Mouse (Mus musculus): ENCODE measurements around the gene Aftph. TPM values are rescaled to one million over a fixed set of nuclear protein-coding genes. Genes with fewer than 3 reads are reported as not detected.
"Not testable (repeated sequence)": the region's sequence is repeated elsewhere in the genome, so short reads cannot be mapped to it uniquely, and the experiment has no call there.

Aftph gene
- polyA plus RNA-seq, 1 experiment from 2014 or later = 24.5 TPM

- Histone ChIP-seq H3K27ac (ENCODE audit: low read length) (no peak overlapping the region), H3K4me2 (replicated peaks; ENCODE audit: low read depth, low read length) (no peak overlapping the region), H3K9me3 (ENCODE audit: control insufficient read depth, low read depth, low read length) (peaks cover 10% of the 10 kb centered on the region; the same call in 1 of the 2 replicates), H3K36me3 (ENCODE audit: control insufficient read depth, insufficient read depth, low read length) (no peaks in the 10 kb centered on the region), H3K4me3 (ENCODE audit: low read depth, low read length) (no peak overlapping the region), H3K9ac (replicated peaks; ENCODE audit: low read depth, low read length) (no peak overlapping the region), H3K27me3 (ENCODE audit: control insufficient read depth, insufficient read depth, low read length) (no peaks in the 10 kb centered on the region), H3K4me1 (ENCODE audit: control insufficient read depth, insufficient read depth, low read length) (no peaks in the 10 kb centered on the region)
- 79% methylated on average over 4 of the region's 4 CpGs for WGBS
- ATAC-seq (ENCODE audit: insufficient number of reproducible peaks, insufficient read depth, low FRiP score, low read depth) = no peak
Observed at GRCm38 (mm10) chr11:20780312-20780711, 38.9 kb upstream of the Aftph start.

DNA sequence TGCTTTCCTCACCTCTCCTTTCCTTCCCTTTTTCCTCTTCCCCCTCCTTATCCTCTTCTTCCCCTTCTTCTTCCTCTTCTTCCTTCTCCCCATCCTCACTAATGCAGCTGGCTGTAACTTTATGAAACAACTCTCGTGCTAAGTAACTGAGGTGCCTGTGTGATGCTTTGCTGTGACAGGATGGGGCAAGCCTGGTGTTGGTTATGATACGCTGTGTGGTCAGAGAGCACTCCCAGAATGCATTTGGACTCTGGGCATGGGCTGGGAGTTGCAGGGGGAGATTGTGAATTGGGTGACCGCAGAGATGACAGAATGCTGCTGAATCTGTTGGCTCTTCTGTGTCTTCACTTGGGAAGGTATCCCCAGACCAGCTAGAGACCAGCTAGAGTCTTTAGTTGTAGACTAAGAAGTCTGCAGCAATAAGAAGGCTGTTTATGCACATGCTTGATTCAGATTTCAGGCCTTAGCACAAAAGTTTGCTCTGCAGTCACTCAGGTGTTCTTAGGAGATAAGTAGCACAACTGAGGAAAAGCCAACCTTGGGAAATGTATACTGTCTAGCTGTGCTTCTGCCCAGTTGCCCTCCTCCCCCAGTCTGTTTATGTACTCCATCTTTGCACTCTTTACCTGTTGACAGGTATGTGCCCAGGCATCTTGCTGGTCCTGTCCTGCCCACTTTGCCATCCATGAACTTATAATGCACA, 37.6 kb upstream of the Aftph start:
- 79% methylated on average over 3 of the region's 3 CpGs for WGBS
- no peak for ATAC-seq (ENCODE audit: insufficient number of reproducible peaks, insufficient read depth, low FRiP score, low read depth)
- Histone ChIP-seq H3K4me3 (ENCODE audit: low read depth, low read length) (no peak overlapping the region), H3K27ac (ENCODE audit: low read length) (no peak overlapping the region), H3K4me1 (ENCODE audit: control insufficient read depth, insufficient read depth, low read length) (no peaks in the 10 kb centered on the region), H3K9me3 (ENCODE audit: control insufficient read depth, low read depth, low read length) (no peaks in the 10 kb centered on the region), H3K27me3 (ENCODE audit: control insufficient read depth, insufficient read depth, low read length) (no peaks in the 10 kb centered on the region), H3K4me2 (replicated peaks; ENCODE audit: low read depth, low read length) (no peak overlapping the region), H3K36me3 (ENCODE audit: control insufficient read depth, insufficient read depth, low read length) (no peaks in the 10 kb centered on the region), H3K9ac (replicated peaks; ENCODE audit: low read depth, low read length) (no peak overlapping the region)

DNA sequence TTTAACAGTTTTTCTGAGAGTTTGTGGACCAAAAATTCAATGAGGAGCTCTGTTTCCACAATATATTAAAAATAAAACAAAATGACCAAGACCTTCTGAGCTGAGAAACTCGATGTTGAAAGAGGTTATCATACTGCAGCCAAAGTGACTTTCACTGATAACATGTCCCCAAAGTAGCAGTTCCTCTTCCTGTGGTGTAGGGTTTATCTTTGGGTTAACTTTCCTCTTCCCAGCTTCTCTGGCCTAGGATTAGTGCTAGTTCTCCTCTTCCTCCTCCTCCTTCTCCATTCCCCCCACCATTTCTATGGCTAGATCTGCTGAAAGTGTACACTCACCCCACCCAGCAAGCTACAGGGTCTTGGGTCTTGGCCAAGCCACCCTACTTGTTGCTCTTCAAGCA, 36.9 kb upstream of the Aftph start:
- H3K36me3 ChIP-seq (ENCODE audit: control insufficient read depth, insufficient read depth, low read length) = no peaks in the 10 kb centered on the region
- H3K4me2 ChIP-seq (replicated peaks; ENCODE audit: low read depth, low read length) = no peak overlapping the region
- H3K4me3 ChIP-seq (ENCODE audit: low read depth, low read length) = no peak overlapping the region
- H3K27ac ChIP-seq (ENCODE audit: low read length) = no peak overlapping the region
- no peaks in the 10 kb centered on the region for H3K9me3 ChIP-seq (ENCODE audit: control insufficient read depth, low read depth, low read length)
- no peaks in the 10 kb centered on the region for H3K27me3 ChIP-seq (ENCODE audit: control insufficient read depth, insufficient read depth, low read length)
- no peaks in the 10 kb centered on the region for H3K4me1 ChIP-seq (ENCODE audit: control insufficient read depth, insufficient read depth, low read length)
- WGBS = 46% methylated on average over 1 of the region's 1 CpGs
- H3K9ac ChIP-seq (replicated peaks; ENCODE audit: low read depth, low read length) = no peak overlapping the region
- no peak for ATAC-seq (ENCODE audit: insufficient number of reproducible peaks, insufficient read depth, low FRiP score, low read depth)

DNA sequence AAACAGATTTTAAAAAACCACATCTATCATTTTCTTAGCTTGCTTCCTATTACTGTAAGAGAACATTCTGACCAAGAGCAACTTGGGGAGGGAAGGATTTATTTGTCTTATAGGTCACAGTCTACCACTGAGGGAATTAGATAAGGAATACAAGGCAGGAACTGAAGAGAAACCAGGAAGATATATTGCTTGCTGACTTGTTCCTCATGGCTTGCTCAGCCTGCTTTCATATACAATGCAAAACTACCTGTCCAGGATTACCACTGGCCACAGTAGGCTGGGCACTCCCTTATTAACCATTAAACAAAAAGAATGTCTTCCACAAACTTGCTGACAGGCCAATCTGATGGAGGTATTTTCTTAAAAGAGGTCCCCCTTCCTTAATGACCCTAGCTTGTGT, 35.3 kb upstream of the Aftph start:
- no peak for ATAC-seq (ENCODE audit: insufficient number of reproducible peaks, insufficient read depth, low FRiP score, low read depth)
- Histone ChIP-seq H3K4me2 (replicated peaks; ENCODE audit: low read depth, low read length) (no peak overlapping the region), H3K9ac (replicated peaks; ENCODE audit: low read depth, low read length) (no peak overlapping the region), H3K27ac (ENCODE audit: low read length) (no peak overlapping the region), H3K4me3 (ENCODE audit: low read depth, low read length) (no peak overlapping the region), H3K4me1 (ENCODE audit: control insufficient read depth, insufficient read depth, low read length) (no peaks in the 10 kb centered on the region; the same call in 1 of the 2 replicates), H3K27me3 (ENCODE audit: control insufficient read depth, insufficient read depth, low read length) (no peaks in the 10 kb centered on the region), H3K36me3 (ENCODE audit: control insufficient read depth, insufficient read depth, low read length) (no peaks in the 10 kb centered on the region), H3K9me3 (ENCODE audit: control insufficient read depth, low read depth, low read length) (no peaks in the 10 kb centered on the region)

DNA sequence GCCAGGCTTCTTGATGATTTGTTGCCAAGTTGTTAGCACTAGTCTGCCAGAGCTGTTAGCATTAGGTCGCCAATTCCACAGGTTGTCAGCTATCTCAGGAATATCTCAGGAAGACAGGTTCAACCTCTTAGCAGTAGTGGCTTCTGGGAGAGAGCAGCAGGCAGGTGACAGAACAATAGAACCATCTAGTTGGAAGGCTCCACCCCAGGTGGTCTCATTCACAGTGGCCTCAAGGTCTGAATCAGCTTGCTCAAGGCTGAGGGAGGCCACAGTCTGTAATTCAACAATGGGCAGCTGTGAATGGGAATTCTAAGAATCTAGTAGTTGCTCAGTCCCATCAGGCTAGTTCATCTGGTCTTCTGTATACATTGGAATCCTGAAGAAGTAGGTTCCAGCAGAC, 31.3 kb upstream of the Aftph start:
- ATAC-seq (ENCODE audit: insufficient number of reproducible peaks, insufficient read depth, low FRiP score, low read depth) = no peak
- 5% methylated on average over 1 of the region's 1 CpGs for WGBS
- Histone ChIP-seq H3K4me3 (ENCODE audit: low read depth, low read length) (no peak overlapping the region), H3K9ac (replicated peaks; ENCODE audit: low read depth, low read length) (no peak overlapping the region), H3K36me3 (ENCODE audit: control insufficient read depth, insufficient read depth, low read length) (no peaks in the 10 kb centered on the region), H3K27ac (ENCODE audit: low read length) (no peak overlapping the region), H3K27me3 (ENCODE audit: control insufficient read depth, insufficient read depth, low read length) (no peaks in the 10 kb centered on the region), H3K4me2 (replicated peaks; ENCODE audit: low read depth, low read length) (no peak overlapping the region), H3K4me1 (ENCODE audit: control insufficient read depth, insufficient read depth, low read length) (no peaks in the 10 kb centered on the region; the same call in 1 of the 2 replicates), H3K9me3 (ENCODE audit: control insufficient read depth, low read depth, low read length) (no peaks in the 10 kb centered on the region)

GRCm38 (mm10) chr11:20771827-20772226, 30.4 kb upstream of the Aftph start:
- not testable (repeated sequence) for H3K27ac ChIP-seq (ENCODE audit: low read length); H3K9me3 ChIP-seq (ENCODE audit: control insufficient read depth, low read depth, low read length); H3K36me3 ChIP-seq (ENCODE audit: control insufficient read depth, insufficient read depth, low read length); H3K4me1 ChIP-seq (ENCODE audit: control insufficient read depth, insufficient read depth, low read length); H3K9ac ChIP-seq (replicated peaks; ENCODE audit: low read depth, low read length); H3K4me2 ChIP-seq (replicated peaks; ENCODE audit: low read depth, low read length); ATAC-seq (ENCODE audit: insufficient number of reproducible peaks, insufficient read depth, low FRiP score, low read depth); H3K27me3 ChIP-seq (ENCODE audit: control insufficient read depth, insufficient read depth, low read length); H3K4me3 ChIP-seq (ENCODE audit: low read depth, low read length)
- WGBS = 53% methylated on average over 9 of the region's 9 CpGs

DNA sequence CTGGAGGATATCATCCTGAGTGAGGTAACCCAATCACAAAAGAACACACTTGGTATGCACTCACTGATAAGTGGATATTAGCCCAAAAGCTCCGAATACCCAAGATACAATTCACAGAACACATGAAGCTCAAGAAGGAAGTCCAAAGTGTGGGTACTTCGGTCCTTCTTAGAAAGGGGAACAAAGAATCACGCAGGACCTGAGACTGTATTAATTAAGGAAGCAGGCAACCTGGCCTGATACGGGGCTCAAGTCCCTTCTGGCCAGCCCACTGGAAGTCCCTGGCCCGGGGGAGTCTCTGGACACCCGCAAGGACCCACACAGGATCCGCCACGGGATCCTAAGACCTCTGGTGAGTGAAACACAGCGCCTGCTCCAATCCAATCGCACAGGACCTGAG, 20.6 kb upstream of the Aftph start:
- not testable (repeated sequence) for H3K27ac ChIP-seq (ENCODE audit: low read length); H3K36me3 ChIP-seq (ENCODE audit: control insufficient read depth, insufficient read depth, low read length); H3K4me1 ChIP-seq (ENCODE audit: control insufficient read depth, insufficient read depth, low read length); ATAC-seq (ENCODE audit: insufficient number of reproducible peaks, insufficient read depth, low FRiP score, low read depth); H3K27me3 ChIP-seq (ENCODE audit: control insufficient read depth, insufficient read depth, low read length); H3K4me3 ChIP-seq (ENCODE audit: low read depth, low read length); H3K9ac ChIP-seq (replicated peaks; ENCODE audit: low read depth, low read length); H3K4me2 ChIP-seq (replicated peaks; ENCODE audit: low read depth, low read length); H3K9me3 ChIP-seq (ENCODE audit: control insufficient read depth, low read depth, low read length)
- 95% methylated on average over 10 of the region's 10 CpGs for WGBS

- H3K4me1 ChIP-seq (ENCODE audit: control insufficient read depth, insufficient read depth, low read length) = no peaks in the 10 kb centered on the region
- ATAC-seq (ENCODE audit: insufficient number of reproducible peaks, insufficient read depth, low FRiP score, low read depth) = no peak
- WGBS = 77% methylated on average over 2 of the region's 2 CpGs
Observed at GRCm38 (mm10) chr11:20750573-20750972, 9.2 kb upstream of the Aftph start.

DNA sequence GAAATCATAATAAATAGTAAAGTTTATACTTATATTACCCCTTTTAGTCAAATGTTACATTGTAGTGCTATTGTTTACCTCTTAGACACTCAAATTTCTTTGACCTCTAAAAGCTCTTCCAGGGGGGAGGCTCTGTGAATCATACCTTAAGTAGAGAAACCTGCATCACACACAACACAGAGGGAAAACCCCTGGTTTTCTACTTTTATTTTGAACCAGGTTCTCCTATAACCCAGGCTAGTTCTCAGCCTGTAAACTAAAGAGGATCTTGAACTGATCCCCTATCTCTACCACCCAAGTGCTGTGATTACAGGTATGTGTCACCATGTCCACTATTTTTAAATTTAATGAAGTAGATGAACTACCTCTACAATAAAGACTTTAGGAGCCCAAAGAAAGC, 2.0 kb upstream of the Aftph start:
- no peaks in the 10 kb centered on the region for H3K9me3 ChIP-seq (ENCODE audit: control insufficient read depth, low read depth, low read length)
- no peak overlapping the region for H3K9ac ChIP-seq (replicated peaks; ENCODE audit: low read depth, low read length)
- ATAC-seq (ENCODE audit: insufficient number of reproducible peaks, insufficient read depth, low FRiP score, low read depth) = no peak
- no peak overlapping the region for H3K4me3 ChIP-seq (ENCODE audit: low read depth, low read length)
- H3K27ac ChIP-seq (ENCODE audit: low read length) = no peak overlapping the region
- H3K36me3 ChIP-seq (ENCODE audit: control insufficient read depth, insufficient read depth, low read length) = no peaks in the 10 kb centered on the region
- H3K4me1 ChIP-seq (ENCODE audit: control insufficient read depth, insufficient read depth, low read length) = no peaks in the 10 kb centered on the region
- H3K27me3 ChIP-seq (ENCODE audit: control insufficient read depth, insufficient read depth, low read length) = no peaks in the 10 kb centered on the region
- no peak overlapping the region for H3K4me2 ChIP-seq (replicated peaks; ENCODE audit: low read depth, low read length)

More at GRCm38 (mm10) chr11:20750573-20750972, 9.2 kb upstream of the Aftph start:
- H3K4me3 ChIP-seq (ENCODE audit: low read depth, low read length) = no peak overlapping the region
- no peak overlapping the region for H3K27ac ChIP-seq (ENCODE audit: low read length)
- peaks cover 7% of the 10 kb centered on the region; the same call in 1 of the 2 replicates for H3K9me3 ChIP-seq (ENCODE audit: control insufficient read depth, low read depth, low read length)
- no peaks in the 10 kb centered on the region for H3K36me3 ChIP-seq (ENCODE audit: control insufficient read depth, insufficient read depth, low read length)
- H3K4me2 ChIP-seq (replicated peaks; ENCODE audit: low read depth, low read length) = no peak overlapping the region
- H3K27me3 ChIP-seq (ENCODE audit: control insufficient read depth, insufficient read depth, low read length) = no peaks in the 10 kb centered on the region
- H3K9ac ChIP-seq (replicated peaks; ENCODE audit: low read depth, low read length) = no peak overlapping the region

All from stomach, embryonic 14.5 days (tissue).